Mouse (Mus musculus): ENCODE measurements around the gene Coro6. TPM values are rescaled to one million over a fixed set of nuclear protein-coding genes. Genes with fewer than 3 reads are reported as not detected.

The Coro6 gene
- polyA plus RNA-seq, 1 experiment from 2014 or later = 0.22 TPM

DNA sequence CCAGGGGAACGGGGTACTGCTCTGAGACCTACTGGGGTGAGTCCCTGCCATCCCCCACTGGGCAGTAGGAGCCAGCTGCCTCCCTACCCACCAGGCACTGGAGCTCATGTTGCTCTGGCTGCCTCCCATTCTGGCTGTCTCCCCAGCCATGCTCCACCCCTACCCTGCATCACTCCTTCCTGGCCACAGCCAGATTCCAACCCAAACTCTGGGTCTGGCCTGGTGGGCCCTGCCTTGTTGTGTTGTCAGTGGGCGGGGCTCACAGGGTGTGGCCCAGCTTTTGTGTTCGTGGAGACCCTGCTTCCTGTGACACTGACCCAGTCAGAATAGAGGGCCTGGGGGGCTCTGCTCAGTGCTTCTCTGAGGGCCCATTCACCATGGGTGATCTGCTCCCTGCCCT lies 41.3 kb downstream of the Coro6 start:
- TF ChIP-seq CTCF (IDR thresholded peaks at IDR 0.05; ENCODE audit: low read depth) = no peak
- peaks cover 89% of the 10 kb centered on the region for H3K36me3 ChIP-seq (ENCODE audit: insufficient read depth)
- ATAC-seq (ENCODE audit: insufficient read depth) = no peak
- no peak overlapping the region for H3K4me2 ChIP-seq
- no peak overlapping the region for H3K4me3 ChIP-seq (ENCODE audit: low read depth, low read length)
- no peak overlapping the region for H3K27ac ChIP-seq (ENCODE audit: low read depth)
- WGBS = 77% methylated on average over 3 of the region's 3 CpGs
- no peak for DNase-seq
- no peaks in the 10 kb centered on the region for H3K27me3 ChIP-seq (ENCODE audit: insufficient read depth, low read length)
- no peak overlapping the region for H3K9ac ChIP-seq
- H3K4me1 ChIP-seq (ENCODE audit: insufficient read depth) = peaks cover 4% of the 10 kb centered on the region; the same call in 1 of the 2 replicates
- no peaks in the 10 kb centered on the region for H3K9me3 ChIP-seq (ENCODE audit: low read depth, low read length)

GRCm38 (mm10) chr11:77504377-77504776 lies 42.2 kb downstream of the Coro6 start:
- peaks cover 5% of the 10 kb centered on the region; the same call in 1 of the 2 replicates for H3K4me1 ChIP-seq (ENCODE audit: insufficient read depth)
- DNase-seq = no peak
- H3K27me3 ChIP-seq (ENCODE audit: insufficient read depth, low read length) = no peaks in the 10 kb centered on the region
- TF ChIP-seq CTCF (IDR thresholded peaks at IDR 0.05; ENCODE audit: low read depth) = no peak
- ATAC-seq (ENCODE audit: insufficient read depth) = no peak
- peaks cover 90% of the 10 kb centered on the region for H3K36me3 ChIP-seq (ENCODE audit: insufficient read depth)
- no peak overlapping the region for H3K4me2 ChIP-seq
- H3K9ac ChIP-seq = no peak overlapping the region
- no peak overlapping the region for H3K27ac ChIP-seq (ENCODE audit: low read depth)
- H3K9me3 ChIP-seq (ENCODE audit: low read depth, low read length) = no peaks in the 10 kb centered on the region
- H3K4me3 ChIP-seq (ENCODE audit: low read depth, low read length) = no peak overlapping the region
- 87% methylated on average over 19 of the region's 19 CpGs for WGBS

DNA sequence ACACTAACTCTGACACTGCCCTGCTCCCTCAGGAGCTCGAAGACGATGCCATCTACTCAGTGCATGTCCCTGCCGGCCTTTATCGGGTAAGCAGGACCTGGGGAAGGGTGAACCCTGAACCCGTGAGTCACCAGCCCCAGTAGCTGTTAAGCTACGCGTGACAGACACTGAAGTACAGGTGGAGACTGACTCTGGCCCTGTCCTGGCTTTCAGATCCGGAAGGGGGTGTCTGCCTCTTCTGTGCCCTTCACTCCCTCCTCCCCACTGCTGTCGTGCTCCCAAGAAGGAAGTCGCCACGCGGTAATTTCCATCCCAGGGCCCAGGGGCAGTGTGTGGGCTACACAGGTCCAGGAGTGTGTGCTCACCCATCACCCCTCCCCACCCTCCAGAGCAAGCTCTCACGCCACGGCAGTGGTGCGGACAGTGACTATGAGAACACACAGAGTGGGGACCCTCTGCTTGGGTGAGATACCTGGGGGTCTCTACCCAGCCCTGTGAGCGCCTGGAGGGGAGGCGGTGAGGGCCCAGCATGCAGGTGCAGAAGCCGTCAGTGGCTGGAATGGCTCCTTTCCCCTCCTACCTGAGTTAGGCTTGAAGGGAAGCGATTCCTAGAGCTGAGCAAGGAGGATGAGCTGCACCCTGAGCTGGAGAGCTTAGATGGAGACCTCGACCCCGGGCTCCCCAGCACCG lies 43.2 kb downstream of the Coro6 start:
- Histone ChIP-seq H3K27ac (ENCODE audit: low read depth) (no peak overlapping the region), H3K4me1 (ENCODE audit: insufficient read depth) (peaks cover 5% of the 10 kb centered on the region; the same call in 1 of the 2 replicates), H3K36me3 (ENCODE audit: insufficient read depth) (peaks cover 87% of the 10 kb centered on the region), H3K9ac (no peak overlapping the region), H3K4me3 (ENCODE audit: low read depth, low read length) (no peak overlapping the region), H3K4me2 (no peak overlapping the region), H3K9me3 (ENCODE audit: low read depth, low read length) (no peaks in the 10 kb centered on the region), H3K27me3 (ENCODE audit: insufficient read depth, low read length) (no peaks in the 10 kb centered on the region)
- ATAC-seq (ENCODE audit: insufficient read depth) (no peak), DNase-seq (no peak)
- TF ChIP-seq CTCF (IDR thresholded peaks at IDR 0.05; ENCODE audit: low read depth) = no peak
- WGBS = 87% methylated on average over 22 of the region's 22 CpGs

GRCm38 (mm10) chr11:77506273-77506672 lies 44.1 kb downstream of the Coro6 start:
- Histone ChIP-seq H3K9ac (no peak overlapping the region), H3K36me3 (ENCODE audit: insufficient read depth) (peaks cover 84% of the 10 kb centered on the region), H3K27ac (ENCODE audit: low read depth) (no peak overlapping the region), H3K27me3 (ENCODE audit: insufficient read depth, low read length) (no peaks in the 10 kb centered on the region), H3K4me1 (ENCODE audit: insufficient read depth) (peaks cover 5% of the 10 kb centered on the region; the same call in 1 of the 2 replicates), H3K4me3 (ENCODE audit: low read depth, low read length) (no peak overlapping the region), H3K4me2 (no peak overlapping the region), H3K9me3 (ENCODE audit: low read depth, low read length) (no peaks in the 10 kb centered on the region)
- WGBS = 84% methylated on average over 14 of the region's 14 CpGs
- DNase-seq (no peak), ATAC-seq (ENCODE audit: insufficient read depth) (no peak)
- no peak for TF ChIP-seq CTCF (IDR thresholded peaks at IDR 0.05; ENCODE audit: low read depth)

- no peak for TF ChIP-seq CTCF (IDR thresholded peaks at IDR 0.05; ENCODE audit: low read depth)
- WGBS = 77% methylated on average over 6 of the region's 6 CpGs
- no peak overlapping the region for H3K27ac ChIP-seq (ENCODE audit: low read depth)
- H3K9me3 ChIP-seq (ENCODE audit: low read depth, low read length) = no peaks in the 10 kb centered on the region
- no peak overlapping the region for H3K9ac ChIP-seq
- H3K4me3 ChIP-seq (ENCODE audit: low read depth, low read length) = no peak overlapping the region
- ATAC-seq (ENCODE audit: insufficient read depth) (no peak), DNase-seq (no peak)
- H3K4me1 ChIP-seq (ENCODE audit: insufficient read depth) = peaks cover 8% of the 10 kb centered on the region; the same call in 1 of the 2 replicates
- H3K36me3 ChIP-seq (ENCODE audit: insufficient read depth) = peaks cover 79% of the 10 kb centered on the region
- no peaks in the 10 kb centered on the region for H3K27me3 ChIP-seq (ENCODE audit: insufficient read depth, low read length)
- no peak overlapping the region for H3K4me2 ChIP-seq
Measured at GRCm38 (mm10) chr11:77506941-77507340, 44.7 kb downstream of the Coro6 start.

DNA sequence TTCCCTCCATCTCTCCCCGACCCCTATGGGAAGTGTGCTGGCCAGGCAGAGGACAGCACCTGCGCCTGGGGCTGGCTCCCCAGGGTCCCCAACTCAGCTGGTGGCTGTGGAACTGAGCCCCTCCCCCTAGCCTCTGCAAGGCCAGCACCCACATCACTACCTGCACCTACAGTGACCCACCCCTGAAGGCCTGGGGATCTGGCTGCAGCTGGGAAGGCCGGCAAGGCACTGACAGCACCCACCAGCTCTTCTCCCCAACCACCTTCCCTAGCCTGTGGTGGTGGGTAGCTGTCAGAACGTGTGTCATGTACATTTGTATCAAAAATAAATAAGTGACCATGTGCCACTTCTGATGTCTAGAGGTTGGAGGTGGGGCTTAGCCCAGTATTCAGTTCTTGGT lies 45.2 kb downstream of the Coro6 start:
- Histone ChIP-seq H3K4me2 (no peak overlapping the region), H3K27me3 (ENCODE audit: insufficient read depth, low read length) (no peaks in the 10 kb centered on the region), H3K36me3 (ENCODE audit: insufficient read depth) (peaks cover 74% of the 10 kb centered on the region), H3K27ac (ENCODE audit: low read depth) (no peak overlapping the region), H3K9ac (no peak overlapping the region), H3K9me3 (ENCODE audit: low read depth, low read length) (no peaks in the 10 kb centered on the region), H3K4me3 (ENCODE audit: low read depth, low read length) (no peak overlapping the region), H3K4me1 (ENCODE audit: insufficient read depth) (peaks cover 11% of the 10 kb centered on the region; the same call in 1 of the 2 replicates)
- DNase-seq (no peak), ATAC-seq (ENCODE audit: insufficient read depth) (peak; percentile 3; the same call in 1 of the 2 replicates)
- 66% methylated on average over 4 of the region's 4 CpGs for WGBS
- TF ChIP-seq CTCF (IDR thresholded peaks at IDR 0.05; ENCODE audit: low read depth) = no peak

- H3K9ac ChIP-seq = peak overlapping the region; percentile 40
- H3K27ac ChIP-seq (ENCODE audit: low read depth) = peak overlapping the region; percentile 34; the same call in 1 of the 2 replicates
- peaks cover 12% of the 10 kb centered on the region; the same call in 1 of the 2 replicates for H3K4me1 ChIP-seq (ENCODE audit: insufficient read depth)
- no peaks in the 10 kb centered on the region for H3K9me3 ChIP-seq (ENCODE audit: low read depth, low read length)
- H3K4me2 ChIP-seq = peak overlapping the region; percentile 82
- H3K27me3 ChIP-seq (ENCODE audit: insufficient read depth, low read length) = no peaks in the 10 kb centered on the region
- H3K4me3 ChIP-seq (ENCODE audit: low read depth, low read length) = peak overlapping the region; percentile 35
- DNase-seq (peak; percentile 93), ATAC-seq (ENCODE audit: insufficient read depth) (peak; percentile 62)
- H3K36me3 ChIP-seq (ENCODE audit: insufficient read depth) = peaks cover 65% of the 10 kb centered on the region
- peak; percentile 68 for TF ChIP-seq CTCF (IDR thresholded peaks at IDR 0.05; ENCODE audit: low read depth)
- 16% methylated on average over 49 of the region's 49 CpGs for WGBS
Measured at GRCm38 (mm10) chr11:77508068-77509021, 46.1 kb downstream of the Coro6 start.
